Mouse (Mus musculus) bone marrow macrophage, adult 2 months (primary cell): Measurements from ENCODE around the gene Tex26.

ENCODE experiments used
- CTCF ChIP-seq: IDR thresholded peaks from 2 replicates; pipeline ENCODE4 v1.5.1; 2012; ENCODE audit warnings: low read depth, mild to moderate bottlenecking, low read length, moderate library complexity
- POLR2A ChIP-seq: IDR thresholded peaks from 2 replicates; pipeline ENCODE4 v1.6.1; 2012; ENCODE audit warnings: mild to moderate bottlenecking, low read depth, low read length, borderline replicate concordance

DNA sequence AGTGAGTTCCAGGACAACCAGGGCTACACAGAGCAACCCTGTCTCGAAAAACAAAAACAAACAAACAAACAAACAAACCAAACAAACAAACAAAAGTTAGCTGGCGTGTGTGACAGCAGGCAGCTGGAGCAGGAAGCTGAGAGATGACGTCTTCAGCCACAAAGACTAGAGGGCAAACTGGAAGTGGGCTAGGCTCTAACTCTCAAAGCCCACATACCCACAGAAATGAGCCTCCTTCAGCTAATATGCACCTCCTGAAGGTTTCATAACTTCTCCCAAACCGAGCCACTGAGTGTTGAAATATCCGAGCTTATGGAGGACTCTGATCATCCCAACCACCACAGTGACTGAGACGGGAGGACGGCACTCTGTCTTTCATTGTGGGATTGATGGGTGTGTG, 7.0 kb downstream of the Tex26 start:
- no peak for TF ChIP-seq POLR2A
- no peak for TF ChIP-seq CTCF
